Mouse (Mus musculus) CH12.LX (cell line): ENCODE data around the gene Pck2. TPM values are rescaled to one million over a fixed set of nuclear protein-coding genes. Genes with fewer than 3 reads are reported as not detected.
A peak's percentile ranks its signal among the peaks of the same experiment; 100 is the strongest.

Source experiments
- DNase-seq: peaks from one replicate; pipeline ENCODE4 v3.0.0-alpha.2; 2013; ENCODE audit errors: extremely low read depth
- H3K27ac ChIP-seq: 2 replicates; pipeline ENCODE4 v1.5.1; 2012; ENCODE audit warnings: low read depth, mild to moderate bottlenecking, control low read depth, moderate library complexity; ENCODE audit not compliant: insufficient read depth
- H3K27me3 ChIP-seq: replicated peaks from 2 replicates; pipeline ENCODE3; 2012; ENCODE audit warnings: inconsistent platforms
- H3K36me3 ChIP-seq, 2 experiments: replicated peaks in 1 of 2; 2 replicates each; pipeline versions ENCODE3 to v1.6.1; 2012; ENCODE audit warnings: inconsistent platforms in 1 of 2, low read length in 1 of 2, mild to moderate bottlenecking in 1 of 2, mixed read lengths in 1 of 2, moderate library complexity in 1 of 2; ENCODE audit not compliant: control insufficient read depth in 1 of 2, insufficient read depth in 1 of 2
- H3K4me1 ChIP-seq, 2 experiments: 2 replicates each; pipeline ENCODE4 v1.6.1; 2012; ENCODE audit warnings: inconsistent platforms in 1 of 2, moderate library complexity in 1 of 2; ENCODE audit not compliant: insufficient read depth in 2 of 2, control insufficient read depth in 1 of 2
- H3K4me2 ChIP-seq: 2 replicates; pipeline ENCODE4 v1.6.1; 2012; ENCODE audit warnings: low read depth, mild to moderate bottlenecking, control low read depth; ENCODE audit not compliant: poor library complexity, insufficient read depth, severe bottlenecking
- H3K4me3 ChIP-seq, 3 experiments: fragments of 150-350 bp in 1 of 3; sonication (generic) in 1 of 3; replicated peaks in 1 of 3; 2 replicates each; pipeline versions ENCODE3 to v1.5.1; 2011 to 2012; ENCODE audit warnings: low read depth in 2 of 3, low read length in 2 of 3, mild to moderate bottlenecking in 2 of 3, moderate library complexity in 2 of 3, control low read depth in 1 of 3, improper control_type of control experiment in 1 of 3, inconsistent platforms in 1 of 3, mixed read lengths in 1 of 3; ENCODE audit not compliant: poor library complexity in 1 of 3
- H3K79me2 ChIP-seq: replicated peaks from 2 replicates; pipeline ENCODE4 v1.6.1; 2012; ENCODE audit warnings: mild to moderate bottlenecking, moderate library complexity; ENCODE audit not compliant: control insufficient read depth, poor library complexity, insufficient read depth, severe bottlenecking; ENCODE audit errors: extremely low read depth
- H3K9ac ChIP-seq: 2 replicates; pipeline ENCODE4 v1.6.1; 2012; ENCODE audit warnings: low read depth, mild to moderate bottlenecking, control low read depth, moderate library complexity; ENCODE audit not compliant: insufficient read depth
- H3K9me3 ChIP-seq: replicated peaks from 2 replicates; pipeline ENCODE3; 2012; ENCODE audit warnings: low read length, inconsistent platforms, mixed read lengths
- BHLHE40 ChIP-seq: IDR thresholded peaks from 2 replicates; pipeline ENCODE4 v1.6.1; 2011; ENCODE audit warnings: mild to moderate bottlenecking, low read depth, low read length, improper control_type of control experiment
- CHD1 ChIP-seq: IDR thresholded peaks from 2 replicates; pipeline ENCODE4 v1.6.1; 2012; ENCODE audit warnings: low read depth, low read length, improper control_type of control experiment, inconsistent platforms
- CHD2 ChIP-seq: IDR thresholded peaks from 2 replicates; pipeline ENCODE4 v1.6.1; 2011; ENCODE audit warnings: low read length, improper control_type of control experiment
- ELF1 ChIP-seq: IDR thresholded peaks from 2 replicates; pipeline ENCODE4 v1.6.1; 2014; ENCODE audit warnings: low read depth, mild to moderate bottlenecking, inconsistent platforms, low read length, improper control_type of control experiment
- EP300 ChIP-seq: IDR thresholded peaks from 2 replicates; pipeline ENCODE4 v1.6.1; 2011; ENCODE audit warnings: low read length, improper control_type of control experiment
- ETS1 ChIP-seq: conservative IDR thresholded peaks from 2 replicates; pipeline ENCODE4 v1.6.1; 2012; ENCODE audit warnings: low read depth, mild to moderate bottlenecking, inconsistent platforms, low read length, improper control_type of control experiment, moderate library complexity
- GABPA ChIP-seq: IDR thresholded peaks from 2 replicates; pipeline ENCODE4 v1.6.1; 2012; ENCODE audit warnings: low read depth, low read length, improper control_type of control experiment, inconsistent platforms; ENCODE audit not compliant: insufficient replicate concordance
- HCFC1 ChIP-seq: IDR thresholded peaks from 2 replicates; pipeline ENCODE4 v1.6.1; 2012; ENCODE audit warnings: low read depth, mild to moderate bottlenecking, inconsistent platforms, low read length, improper control_type of control experiment
- JUN ChIP-seq: IDR thresholded peaks from 2 replicates; pipeline ENCODE4 v1.6.1; 2011; ENCODE audit warnings: low read depth, mild to moderate bottlenecking, low read length, improper control_type of control experiment, moderate library complexity; ENCODE audit not compliant: insufficient read depth
- KAT2A ChIP-seq: IDR thresholded peaks from 2 replicates; pipeline ENCODE4 v1.6.1; 2012; ENCODE audit warnings: low read length, improper control_type of control experiment, inconsistent platforms; ENCODE audit not compliant: insufficient replicate concordance
- MAFK ChIP-seq: IDR thresholded peaks from 2 replicates; pipeline ENCODE4 v1.6.1; 2011; ENCODE audit warnings: low read length, improper control_type of control experiment; ENCODE audit not compliant: insufficient replicate concordance
- MAZ ChIP-seq: IDR thresholded peaks from 2 replicates; pipeline ENCODE4 v1.6.1; 2012; ENCODE audit warnings: low read depth, mild to moderate bottlenecking, inconsistent platforms, low read length, improper control_type of control experiment, moderate library complexity
- MEF2A ChIP-seq: IDR thresholded peaks from 2 replicates; pipeline ENCODE4 v1.6.1; 2014; ENCODE audit warnings: low read depth, mild to moderate bottlenecking, inconsistent platforms, low read length, improper control_type of control experiment, borderline replicate concordance
- MXI1 ChIP-seq: IDR thresholded peaks from 2 replicates; pipeline ENCODE4 v1.6.1; 2011; ENCODE audit warnings: mild to moderate bottlenecking, low read depth, low read length, improper control_type of control experiment
- NELFE ChIP-seq: IDR thresholded peaks from 2 replicates; pipeline ENCODE4 v1.6.1; 2011; ENCODE audit warnings: low read depth, low read length, improper control_type of control experiment
- NRF1 ChIP-seq: IDR thresholded peaks from 2 replicates; pipeline ENCODE4 v1.6.1; 2014; ENCODE audit warnings: low read depth, mild to moderate bottlenecking, inconsistent platforms, low read length, improper control_type of control experiment, moderate library complexity
- PAX5 ChIP-seq: IDR thresholded peaks from 2 replicates; pipeline ENCODE4 v1.6.1; 2012; ENCODE audit warnings: low read length, inconsistent platforms, mixed read lengths
- POLR2A ChIP-seq: IDR thresholded peaks from 2 replicates; pipeline ENCODE4 v1.6.1; 2011; ENCODE audit warnings: low read depth, mild to moderate bottlenecking, improper control_type of control experiment, low read length
- RAD21 ChIP-seq: IDR thresholded peaks from 2 replicates; pipeline ENCODE4 v1.6.1; 2011; ENCODE audit warnings: low read depth, mild to moderate bottlenecking, low read length, improper control_type of control experiment, moderate library complexity
- RCOR1 ChIP-seq: conservative IDR thresholded peaks from 2 replicates; pipeline ENCODE4 v1.6.1; 2012; ENCODE audit warnings: low read depth, mild to moderate bottlenecking, inconsistent platforms, low read length, improper control_type of control experiment
- SIN3A ChIP-seq: IDR thresholded peaks from 2 replicates; pipeline ENCODE4 v1.6.1; 2012; ENCODE audit warnings: low read length, improper control_type of control experiment, inconsistent platforms
- TBP ChIP-seq: conservative IDR thresholded peaks from 2 replicates; pipeline ENCODE4 v1.6.1; 2011; ENCODE audit warnings: low read depth, low read length, improper control_type of control experiment
- UBTF ChIP-seq: IDR thresholded peaks from 2 replicates; pipeline ENCODE4 v1.6.1; 2012; ENCODE audit warnings: low read depth, mild to moderate bottlenecking, inconsistent platforms, low read length, improper control_type of control experiment, moderate library complexity
- USF2 ChIP-seq: conservative IDR thresholded peaks from 2 replicates; pipeline ENCODE4 v1.6.1; 2011; ENCODE audit warnings: low read depth, low read length, improper control_type of control experiment
- ZC3H11A ChIP-seq: IDR thresholded peaks from 2 replicates; pipeline ENCODE4 v1.6.1; 2012; ENCODE audit warnings: low read depth, mild to moderate bottlenecking, inconsistent platforms, low read length, improper control_type of control experiment
- ZMIZ1 ChIP-seq: IDR thresholded peaks from 2 replicates; pipeline ENCODE4 v1.6.1; 2012; ENCODE audit warnings: low read depth, mild to moderate bottlenecking, inconsistent platforms, low read length, improper control_type of control experiment
- dilution Hi-C: fragments of 300-500 bp; cut with MboI; formaldehyde crosslinking; loops from 2 replicates; pipeline ENCODE4 v1.14.3; 2020; ENCODE audit warnings: low sequenced_read_pairs; ENCODE audit not compliant: extremely low pct_unique_long_range_greater_than_20kb, extremely low pct_ligation_motif_present
- in situ Hi-C: fragments of 300-500 bp; cut with MboI; formaldehyde crosslinking; loops from 3 replicates; pipeline ENCODE4 v1.14.3; 2019; ENCODE audit warnings: low sequenced_read_pairs, low pct_ligation_motif_present, low pct_unique_long_range_greater_than_20kb, mixed read lengths
- polyA plus RNA-seq: library from polyadenylated mRNA; unstranded; fragments of >175 nt; gene quantifications from 2 replicates; pipeline ENCODE4 v1.2.1, GENCODE M21; 2012; ENCODE audit warnings: low read depth; ENCODE audit not compliant: insufficient read length
- total RNA-seq, 2 experiments: library from RNA; depleted of rRNA; stranded (reverse); fragments of 300-350 nt in 1 of 2; fragments of >200 nt in 1 of 2; gene quantifications; 2 replicates each; pipeline ENCODE4 v1.2.3; 2012 to 2014

The Pck2 gene
- total and polyA plus RNA-seq, 3 experiments, result 120 to 286 (median 144) TPM

GRCm38 (mm10) chr14:55584702-55585565, 44.9 kb downstream of the Pck2 start, which contains the start of gene Emc9:
Gene Emc9 (minus strand): TSS chr14:55585302.
- Histone ChIP-seq H3K9ac (peak within 1 kb of the TSS; percentile 10; the same call in 1 of the 2 replicates), H3K36me3 (peaks cover 36 to 64% of the 10 kb centered on the region in 2 experiments), H3K79me2 (peaks cover 22% of the 10 kb centered on the region), H3K4me3 (peak within 1 kb of the TSS; percentile 57 to 76 (median 74)), H3K27me3 (no peaks in the 10 kb centered on the region), H3K4me2 (peak within 1 kb of the TSS; percentile 55)
- in situ Hi-C loops, result no loop called here
- dilution Hi-C loops, result no loop called here
- TF ChIP-seq MXI1 (peak; percentile 78), MEF2A (0 out of 2 replicates have a peak, but pooled peaks have one; percentile 26), RAD21 (no peak), NRF1 (peak; percentile 83), BHLHE40 (0 out of 2 replicates have a peak, but pooled peaks have one; percentile 7), TBP (no peak), MAFK (no peak), SIN3A (peak; percentile 65), POLR2A (peak; percentile 50), UBTF (0 out of 2 replicates have a peak, but pooled peaks have one; percentile 22), ELF1 (0 out of 2 replicates have a peak, but pooled peaks have one; percentile 17), CHD2 (peak; percentile 39), USF2 (no peak), NELFE (peak; percentile 37; the same call in 1 of the 2 replicates), GABPA (no peak), CHD1 (no peak)
- TF ChIP-seq, all 38 proteins: peak for 10
- no peaks in the 10 kb centered on the region for H3K9me3 ChIP-seq
- peaks cover 19 to 69% of the 10 kb centered on the region in 2 experiments for H3K4me1 ChIP-seq
- DNase-seq, result peak; percentile 75
- H3K27ac ChIP-seq, result peak within 1 kb of the TSS; percentile 83

- H3K4me3 ChIP-seq, result peak overlapping the region in 1 of 3 experiments; percentile 12
- peaks cover 29 to 58% of the 10 kb centered on the region in 2 experiments for H3K36me3 ChIP-seq
- peaks cover 23% of the 10 kb centered on the region for H3K79me2 ChIP-seq
- dilution Hi-C loops (no loop called here), in situ Hi-C loops (no loop called here)
- H3K9me3 ChIP-seq, result no peaks in the 10 kb centered on the region
- H3K4me1 ChIP-seq, result peaks cover 13 to 62% of the 10 kb centered on the region in 2 experiments
- H3K9ac ChIP-seq, result no peak overlapping the region
- no peak for TF ChIP-seq PAX5
- TF ChIP-seq KAT2A, result no peak
- no peak for TF ChIP-seq GABPA
- TF ChIP-seq SIN3A, result no peak
- TF ChIP-seq RCOR1, result no peak
- no peak for TF ChIP-seq JUN
- TF ChIP-seq MAZ, result no peak
- no peak for TF ChIP-seq NRF1
- no peak for TF ChIP-seq TBP
- no peak for TF ChIP-seq ZC3H11A
- TF ChIP-seq ETS1, result no peak
- TF ChIP-seq HCFC1, result no peak
- TF ChIP-seq EP300, result no peak
- TF ChIP-seq ZMIZ1, result no peak
- TF ChIP-seq MXI1, result no peak
- peak overlapping the region; percentile 27; the same call in 1 of the 2 replicates for H3K4me2 ChIP-seq
- DNase-seq, result no peak
- no peaks in the 10 kb centered on the region for H3K27me3 ChIP-seq
- peak overlapping the region; percentile 83 for H3K27ac ChIP-seq
These were observed 45.5 kb downstream of the Pck2 start for GRCm38 (mm10) chr14:55585566-55585960.
